Mouse (Mus musculus) right cerebral cortex, adult 18-20 months (tissue): Measurements from ENCODE around the gene Tvp23b.

Source experiments
- DNase-seq: peaks from one replicate; pipeline ENCODE4 v3.0.0; 2022; ENCODE audit warnings: mixed read lengths

Gene Tvp23b

DNA sequence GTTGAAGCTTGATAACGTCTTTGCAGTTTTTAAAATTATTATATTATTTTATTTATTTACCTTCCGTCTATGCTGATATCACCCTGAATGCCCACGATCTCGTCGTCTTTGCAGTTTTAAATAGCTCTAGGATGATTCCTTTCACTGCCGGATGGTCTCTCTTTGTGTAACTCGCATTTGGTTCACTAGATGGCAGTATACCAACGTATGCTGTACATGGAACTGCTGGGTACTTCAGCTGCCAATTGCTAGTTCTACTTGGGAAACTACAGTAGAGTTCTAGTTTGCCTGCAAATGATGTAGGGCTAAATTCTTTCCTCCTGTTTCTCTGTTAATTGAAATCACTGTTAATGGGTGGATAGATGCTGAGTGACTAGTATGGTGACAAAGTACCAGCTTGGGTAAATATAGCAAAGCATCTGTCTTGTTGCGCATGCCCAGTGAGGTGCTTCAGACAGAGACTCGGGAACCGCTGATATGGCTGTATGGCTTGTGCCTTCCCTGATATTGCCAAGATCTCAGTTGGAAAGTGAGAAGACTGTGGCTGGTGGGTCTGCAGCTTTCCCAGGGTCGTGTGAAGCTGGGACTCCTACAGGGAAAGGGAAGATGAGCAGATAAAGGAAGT is 22.6 kb downstream of the Tvp23b start:
- peak; percentile 77 for DNase-seq

DNA sequence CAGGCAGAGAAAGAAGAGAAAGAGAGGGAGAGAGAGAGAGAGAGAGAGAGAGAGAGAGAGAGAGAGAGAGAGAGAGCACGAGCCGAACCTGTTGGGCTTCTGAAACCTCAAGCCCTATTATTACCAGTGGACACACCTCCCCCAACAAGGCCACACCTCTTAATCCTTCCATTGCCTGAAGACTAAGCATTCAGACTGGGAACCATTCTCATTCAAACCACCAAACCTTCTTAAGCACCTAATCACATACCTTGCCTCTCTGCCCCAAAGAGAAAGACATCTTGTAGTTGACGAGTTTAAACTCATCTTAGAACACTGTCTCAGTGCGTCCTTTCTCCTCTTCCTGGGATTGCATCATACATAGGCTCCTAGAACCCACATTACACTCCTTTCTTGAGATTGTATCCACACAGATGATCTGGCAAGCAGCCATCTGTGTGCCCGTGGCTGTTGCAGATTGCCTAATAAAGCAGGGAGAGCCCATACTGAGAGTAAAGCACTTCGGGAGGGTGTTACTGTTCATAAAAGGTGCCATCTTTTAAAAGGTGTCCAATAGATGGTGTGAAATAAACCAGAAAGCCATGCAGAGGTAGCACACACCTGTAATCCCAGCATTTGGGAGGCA is 24.7 kb downstream of the Tvp23b start:
- DNase-seq = no peak

DNA sequence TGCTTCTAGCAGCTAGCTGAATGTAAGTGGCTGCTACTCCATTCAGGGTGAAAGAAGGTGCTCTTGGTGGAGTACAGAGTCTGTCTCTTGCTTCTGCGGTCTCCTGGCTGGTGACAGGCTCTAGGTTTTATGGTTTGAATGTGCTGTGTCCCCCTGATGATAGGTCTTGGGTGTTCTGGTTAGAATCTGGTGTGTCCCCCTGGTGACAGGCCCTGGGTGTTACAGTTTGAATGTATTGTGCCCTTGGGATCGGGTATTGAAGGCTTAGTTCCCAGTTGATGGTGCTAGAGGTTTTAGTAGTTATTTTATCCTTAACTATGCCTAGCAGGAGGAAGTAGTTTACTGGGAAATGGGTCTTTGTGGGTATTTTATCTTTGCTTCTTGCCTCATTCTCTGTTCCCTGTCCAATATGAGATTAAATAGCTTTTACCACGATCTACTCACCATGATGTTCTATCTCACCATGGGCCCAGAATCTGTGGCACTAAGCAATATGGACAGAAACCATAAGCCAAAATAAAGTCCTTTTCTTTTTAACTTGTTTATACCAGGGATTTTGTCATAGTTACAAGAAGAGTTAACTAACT is 30.6 kb downstream of the Tvp23b start:
- DNase-seq = no peak

DNA sequence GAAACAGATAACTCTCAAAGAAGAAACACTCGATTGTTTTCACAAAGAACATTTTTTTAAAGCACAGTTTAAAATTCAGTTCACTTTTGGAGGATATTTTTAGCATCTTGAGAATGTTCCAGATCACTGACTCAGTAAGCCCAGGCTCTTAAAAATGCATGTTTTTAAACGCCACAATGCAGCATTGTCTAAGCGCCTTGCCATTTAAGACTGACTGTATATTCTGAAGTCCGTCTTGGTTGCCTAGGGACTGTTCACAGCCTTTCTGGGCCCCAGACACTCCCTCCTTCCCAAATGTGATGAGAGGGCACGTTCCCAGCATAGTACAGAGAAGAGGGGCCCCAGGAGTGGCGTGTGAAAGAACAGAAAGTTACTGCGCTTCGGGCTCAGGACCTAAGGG is 32.1 kb downstream of the Tvp23b start:
- no peak for DNase-seq

DNA sequence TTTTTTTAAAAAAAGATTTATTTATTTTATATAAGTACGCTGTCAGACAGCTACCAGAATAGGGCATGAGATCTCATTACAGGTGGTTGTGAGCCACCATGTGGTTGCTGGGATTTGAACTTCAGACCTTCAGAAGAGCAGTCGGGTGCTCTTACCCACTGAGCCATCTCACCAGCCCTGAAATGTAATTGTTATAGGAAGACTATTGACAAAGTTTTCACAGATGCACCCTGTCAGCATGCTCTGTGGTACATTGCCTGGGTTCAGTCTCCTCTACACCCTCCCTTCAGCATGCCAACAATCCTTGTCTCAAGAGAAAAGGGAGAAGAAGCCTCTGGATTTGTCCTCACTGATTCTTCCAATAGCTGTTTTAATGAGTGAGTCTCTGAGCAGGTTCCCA is 33.9 kb downstream of the Tvp23b start:
- no peak for DNase-seq

DNA sequence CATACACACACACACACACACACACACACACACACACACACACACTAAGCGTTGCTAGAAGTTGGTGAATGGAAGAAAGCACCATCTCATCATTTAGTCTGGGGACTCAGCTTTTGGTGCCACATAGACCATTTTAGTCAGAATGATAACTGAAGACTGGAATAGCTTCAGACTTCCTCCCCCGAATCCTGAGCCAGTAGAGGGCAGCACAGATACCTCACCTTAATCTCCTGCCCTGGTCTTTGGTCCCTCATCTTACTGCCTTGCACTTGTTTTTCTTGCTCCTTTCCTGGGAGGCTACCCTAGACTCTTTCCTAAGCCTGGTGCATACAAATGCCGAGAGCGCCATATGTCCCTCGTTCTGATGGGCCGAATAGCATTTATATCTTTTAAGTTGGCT is 35.3 kb downstream of the Tvp23b start:
- DNase-seq = peak; percentile 18

DNA sequence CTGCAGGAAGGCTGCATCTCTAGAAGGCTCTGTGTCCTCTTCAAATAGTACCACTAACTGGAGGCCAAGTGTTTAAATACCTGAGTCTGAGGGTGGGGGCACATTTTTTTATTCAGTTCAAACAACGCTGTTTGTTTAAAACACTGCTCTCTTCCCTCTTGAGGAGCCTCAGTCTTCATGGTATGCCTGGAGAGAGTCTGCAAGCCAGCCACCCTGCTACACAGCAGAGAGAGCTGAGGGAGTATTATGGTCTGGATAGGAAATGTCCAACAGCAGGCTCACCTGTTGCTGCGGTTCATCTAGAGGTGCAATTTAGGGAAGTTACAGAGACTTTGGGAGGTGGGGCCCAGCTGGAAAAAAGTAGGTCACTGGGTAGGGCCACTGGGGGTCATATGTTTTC is 36.2 kb downstream of the Tvp23b start:
- no peak for DNase-seq

DNA sequence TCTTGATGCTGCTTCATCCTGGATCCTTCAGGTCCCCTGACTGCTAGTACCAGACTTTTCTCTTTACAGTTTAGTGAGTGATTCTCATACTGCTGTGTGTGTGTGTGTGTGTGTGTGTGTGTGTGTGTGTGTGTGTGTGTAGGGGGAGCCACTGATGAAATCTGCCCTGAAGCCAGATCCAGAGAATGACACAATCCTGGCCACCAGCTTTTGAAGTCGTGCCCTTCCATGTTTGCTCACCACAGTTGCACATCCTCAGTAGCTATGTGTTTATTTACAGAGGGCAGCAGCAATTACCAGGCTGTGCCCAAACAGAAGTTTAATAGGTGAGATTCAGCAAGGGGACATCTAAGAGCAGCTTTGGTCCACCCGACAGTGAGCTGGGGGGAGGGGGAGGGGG is 37.5 kb downstream of the Tvp23b start:
- DNase-seq = no peak

DNA sequence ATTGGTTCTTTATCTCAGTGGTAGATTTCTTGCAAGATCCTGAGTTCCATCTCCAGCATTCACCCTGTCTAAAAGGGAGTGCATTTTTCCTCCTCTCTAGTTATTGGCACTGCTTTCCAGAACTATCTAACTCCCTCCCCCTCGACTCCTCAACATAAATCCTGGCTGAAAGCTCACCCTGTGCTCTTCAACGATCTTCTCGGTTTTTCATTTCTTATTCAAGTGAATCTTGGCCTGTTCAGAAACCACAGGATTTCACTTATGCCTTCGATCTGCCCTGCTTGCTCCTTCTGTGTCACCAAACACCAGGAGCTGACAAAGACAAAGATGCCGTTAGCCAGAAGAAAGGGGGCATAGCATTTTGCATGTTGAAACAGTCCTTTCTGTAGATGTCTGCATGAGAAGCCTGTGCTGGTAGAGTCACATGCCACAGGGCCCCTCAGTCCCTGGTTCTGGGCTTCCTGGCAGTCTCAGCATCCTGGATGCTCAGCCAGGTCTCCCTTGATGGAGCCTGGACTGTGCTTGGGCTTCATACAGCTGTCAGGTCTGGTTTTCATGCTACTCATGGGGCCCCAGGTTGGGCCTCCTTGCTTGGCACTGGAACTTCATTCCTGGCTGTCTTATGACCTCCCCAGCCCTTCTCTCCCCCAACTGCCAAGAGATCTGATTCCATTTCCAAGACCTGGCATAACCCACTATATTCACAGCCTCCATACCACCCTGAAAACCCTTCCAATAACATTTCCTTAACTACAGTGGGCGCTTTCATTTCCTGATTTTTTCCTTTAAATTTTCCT is 40.9 kb downstream of the Tvp23b start:
- no peak for DNase-seq

DNA sequence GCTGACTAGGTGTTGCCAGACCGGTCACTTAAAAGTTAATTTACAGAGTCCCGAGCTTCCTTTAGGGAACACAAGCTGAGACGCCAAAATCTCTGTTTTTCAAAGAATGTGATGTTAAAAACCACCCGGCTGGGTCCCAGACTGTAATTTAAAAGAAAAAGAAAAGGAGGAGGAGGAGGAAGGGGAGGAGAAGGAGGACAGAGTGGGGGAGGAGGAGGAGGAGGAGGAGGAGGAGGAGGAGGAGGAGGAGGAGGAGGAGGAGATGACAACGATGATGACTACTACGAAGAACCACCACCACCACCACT is 41.4 kb downstream of the Tvp23b start:
- no peak for DNase-seq

DNA sequence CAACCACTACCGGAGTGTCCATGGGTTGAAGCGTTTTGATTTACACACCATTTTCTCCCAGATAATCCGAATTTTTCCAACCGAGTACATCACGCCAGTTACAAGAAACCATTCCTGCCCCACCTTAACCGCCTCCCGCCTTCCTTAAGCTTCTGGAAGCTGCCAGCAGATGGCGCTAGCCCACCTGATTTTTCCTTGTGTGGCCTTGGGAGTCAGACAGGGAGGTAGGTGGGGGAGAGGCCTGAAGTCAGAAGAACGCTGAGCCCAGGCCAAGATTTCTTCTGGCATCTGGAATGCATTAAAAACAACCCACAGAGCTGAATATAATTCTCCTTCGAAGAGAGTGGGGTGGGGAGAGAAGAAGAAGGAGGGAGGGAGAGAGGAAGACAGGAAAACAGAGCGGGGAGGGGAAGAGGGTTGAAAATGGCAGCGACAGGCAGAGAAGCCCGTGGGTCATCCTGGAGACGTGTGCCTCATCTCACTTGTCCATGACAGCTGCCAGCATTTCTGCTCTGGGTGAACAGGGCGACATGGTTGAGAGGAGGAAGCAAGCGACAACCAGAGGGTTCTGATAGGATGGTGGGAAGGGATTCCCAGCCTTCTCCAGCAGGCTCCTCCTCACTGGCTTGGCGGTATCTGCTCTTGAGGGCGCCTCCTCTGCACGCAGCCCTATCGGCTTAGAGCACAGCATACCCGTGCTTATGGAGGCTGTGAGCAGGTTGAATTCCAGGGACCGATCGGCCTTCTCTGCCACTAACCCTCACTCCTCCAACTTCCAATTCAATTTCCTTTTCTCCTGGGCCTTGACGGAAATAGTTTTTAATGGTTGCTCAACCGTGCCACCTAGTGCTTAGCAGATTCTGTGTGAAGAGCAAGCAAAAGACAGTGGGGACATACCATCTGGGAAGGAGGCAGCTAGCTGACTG is 42.1 kb downstream of the Tvp23b start:
- DNase-seq = peak; percentile 93

DNA sequence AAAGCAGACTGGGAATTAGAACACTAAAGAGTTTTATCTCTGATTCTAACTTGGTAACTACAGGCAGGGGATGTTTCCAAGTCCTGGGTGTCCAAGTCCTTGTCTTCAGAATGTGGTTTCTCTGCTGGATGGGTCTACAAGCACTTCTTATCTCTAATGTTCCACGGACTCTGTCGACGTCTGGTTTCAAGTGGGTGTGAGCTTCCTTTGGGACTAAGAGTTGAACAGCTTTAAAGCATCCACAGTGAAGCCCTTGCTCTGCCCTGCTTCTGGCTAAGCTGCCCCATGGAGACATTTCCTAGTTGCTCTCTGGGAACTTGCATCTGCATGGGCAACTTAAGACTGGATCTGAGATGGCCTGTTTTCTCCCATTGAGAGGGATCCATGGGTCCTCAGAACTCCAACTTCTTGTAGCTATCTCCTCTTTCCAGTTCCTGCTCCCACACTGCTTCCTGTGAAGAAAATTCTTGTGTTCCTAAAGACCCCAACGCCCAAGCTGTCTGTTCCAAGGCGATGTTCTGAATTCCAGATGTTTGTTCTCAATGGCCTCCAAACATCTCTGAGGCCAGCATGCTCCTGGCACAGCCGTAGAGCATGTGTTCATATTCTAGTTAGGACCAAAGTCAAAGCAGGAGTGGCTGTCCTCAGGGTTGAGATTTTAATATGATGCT is 45.0 kb downstream of the Tvp23b start:
- no peak for DNase-seq

DNA sequence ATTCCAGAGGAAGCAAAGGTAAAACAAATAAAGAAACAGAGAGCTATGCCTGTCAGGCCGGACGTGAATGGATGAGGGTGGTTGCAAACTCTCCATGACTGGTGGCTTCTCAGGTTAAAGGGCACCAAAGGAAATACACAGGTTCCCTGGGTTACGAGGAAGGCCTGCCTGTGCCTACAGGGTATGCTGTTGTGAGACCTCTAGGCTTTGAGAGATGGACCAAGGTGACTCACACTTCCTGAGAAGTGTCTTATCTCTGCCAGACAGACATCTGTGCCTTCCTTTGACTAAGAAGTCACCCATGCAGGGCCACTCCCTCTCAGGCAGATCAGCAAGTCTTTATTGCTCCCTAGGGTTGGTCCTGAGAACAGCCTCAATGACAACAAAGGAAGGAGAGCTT is 50.5 kb downstream of the Tvp23b start:
- DNase-seq = no peak

DNA sequence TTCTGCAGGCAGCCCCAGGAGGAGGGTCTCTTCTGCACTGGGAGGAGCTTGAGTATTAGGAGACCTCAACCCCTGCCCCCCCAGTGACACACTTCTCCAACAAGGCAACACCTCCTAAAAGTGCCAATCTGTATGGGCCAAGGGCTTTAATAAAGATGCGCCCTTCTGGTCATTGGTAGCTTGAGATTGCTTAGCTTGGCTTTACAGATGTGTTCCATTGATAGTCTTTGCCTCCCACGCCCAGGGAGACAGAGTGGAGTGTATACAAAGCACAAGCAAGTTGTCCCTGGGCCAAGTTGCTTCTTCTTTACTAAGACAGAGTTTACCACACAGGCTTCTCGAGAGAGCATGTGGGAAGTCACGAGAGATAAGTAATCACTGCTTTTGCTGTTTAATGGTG is 51.3 kb downstream of the Tvp23b start:
- no peak for DNase-seq

DNA sequence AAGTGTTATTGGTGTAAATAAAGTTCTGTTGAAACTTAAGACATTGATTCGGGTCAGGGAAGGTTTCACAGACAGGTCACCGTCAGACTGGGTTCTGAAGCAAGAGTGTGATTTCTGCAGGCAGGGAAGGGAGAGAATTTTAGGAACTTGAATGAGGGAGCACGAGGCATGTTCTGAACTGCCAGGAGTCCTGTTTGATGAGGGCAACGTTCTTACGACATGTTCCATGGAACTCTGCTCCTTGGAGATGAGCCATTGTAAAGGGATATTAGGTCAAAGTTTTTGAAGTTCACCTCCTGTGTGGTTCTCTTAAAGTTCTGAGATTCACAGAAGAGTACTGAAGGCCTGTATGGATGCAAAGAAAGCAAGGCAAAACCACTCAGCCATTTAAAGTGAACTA is 51.9 kb downstream of the Tvp23b start:
- no peak for DNase-seq

DNA sequence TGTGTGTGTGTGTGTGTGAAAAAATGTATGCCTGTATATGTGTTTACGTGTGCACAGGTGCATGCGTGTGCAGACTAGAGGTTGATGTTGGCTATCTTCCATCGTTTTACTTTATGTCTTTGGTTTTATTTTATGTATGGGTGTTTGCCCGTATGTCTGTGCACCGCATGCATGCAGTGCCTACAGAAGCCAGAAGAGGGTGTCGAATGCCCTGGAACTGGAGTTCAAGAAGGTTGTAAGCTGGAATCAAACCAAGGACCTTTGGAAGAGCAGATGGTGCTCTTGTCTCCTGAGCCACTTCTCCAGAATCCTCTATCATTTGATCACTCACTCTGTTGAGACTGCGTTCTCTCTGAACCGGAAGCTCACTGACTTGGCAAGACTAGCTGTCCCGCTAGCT is 53.8 kb downstream of the Tvp23b start:
- no peak for DNase-seq

DNA sequence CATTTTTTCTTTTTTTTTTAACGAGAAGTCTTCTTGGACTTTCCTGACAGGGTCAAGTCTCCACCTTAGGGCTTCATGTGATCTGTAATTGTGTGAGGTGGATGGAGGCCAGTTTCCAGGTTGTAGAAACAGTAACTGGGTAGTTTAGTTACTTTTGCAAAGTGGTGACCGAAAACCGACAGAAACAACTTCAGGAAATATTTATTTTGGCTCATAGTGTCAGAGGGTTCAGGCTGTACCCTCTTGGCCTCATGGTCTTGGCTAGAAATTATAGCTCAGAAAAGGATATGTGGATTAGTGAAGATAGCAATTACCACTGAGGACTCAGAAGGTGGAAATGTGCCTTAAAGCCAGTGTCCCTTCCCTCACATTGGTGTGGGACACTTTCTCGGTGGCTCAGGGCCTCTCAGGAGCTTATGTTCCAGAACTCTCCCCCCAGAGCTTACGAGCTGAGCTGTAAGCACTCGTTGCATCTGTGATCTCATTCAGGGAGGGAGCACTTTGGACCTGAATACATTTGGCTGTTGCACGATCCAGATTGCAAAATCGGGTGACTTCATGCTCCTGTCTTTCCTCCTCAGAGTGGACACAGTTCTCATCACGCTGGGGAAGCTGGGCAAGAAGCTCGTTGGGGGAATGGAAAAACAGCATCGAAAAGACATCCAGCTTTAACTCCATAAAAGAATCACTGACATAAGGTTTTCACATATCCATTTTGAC is 55.7 kb downstream of the Tvp23b start:
- DNase-seq = no peak

DNA sequence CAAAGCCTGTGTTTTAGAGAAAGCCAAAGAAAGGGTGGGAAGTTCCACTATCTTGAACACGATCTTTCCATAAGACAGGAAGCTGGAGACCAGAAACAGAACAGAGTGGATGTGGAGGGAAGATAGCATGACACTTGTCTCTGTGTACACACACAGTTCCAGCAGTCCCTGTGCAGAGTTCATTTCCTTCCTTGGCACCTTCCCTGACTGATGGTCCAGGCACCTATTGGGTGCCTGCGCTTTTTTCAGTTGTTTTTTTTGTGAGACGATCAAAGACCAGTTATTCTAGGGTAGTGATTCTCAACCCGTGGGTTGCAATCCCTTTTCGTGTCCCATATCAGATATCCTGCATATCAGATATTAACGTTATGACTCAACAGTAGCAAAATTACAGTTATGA is 58.7 kb downstream of the Tvp23b start:
- no peak for DNase-seq

DNA sequence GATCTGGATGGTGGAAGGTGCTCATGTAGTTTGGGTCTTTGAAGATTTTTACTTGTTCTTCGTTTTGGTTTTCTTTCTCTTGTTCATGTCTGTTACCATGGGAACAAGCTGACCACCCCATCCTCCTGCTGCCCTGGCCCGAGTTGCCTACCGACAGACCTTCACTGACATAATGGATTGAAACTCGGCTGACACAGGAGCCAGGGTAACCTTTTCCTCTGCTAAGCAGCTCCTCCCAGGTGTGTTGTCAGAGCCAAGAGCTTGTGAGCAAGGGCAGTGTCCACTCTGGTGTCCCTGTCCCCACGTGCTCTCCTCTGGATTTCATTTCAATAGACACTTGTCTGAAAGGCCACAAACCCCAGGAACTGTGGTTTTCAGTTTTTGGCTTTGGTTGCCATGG is 59.7 kb downstream of the Tvp23b start:
- DNase-seq = no peak

DNA sequence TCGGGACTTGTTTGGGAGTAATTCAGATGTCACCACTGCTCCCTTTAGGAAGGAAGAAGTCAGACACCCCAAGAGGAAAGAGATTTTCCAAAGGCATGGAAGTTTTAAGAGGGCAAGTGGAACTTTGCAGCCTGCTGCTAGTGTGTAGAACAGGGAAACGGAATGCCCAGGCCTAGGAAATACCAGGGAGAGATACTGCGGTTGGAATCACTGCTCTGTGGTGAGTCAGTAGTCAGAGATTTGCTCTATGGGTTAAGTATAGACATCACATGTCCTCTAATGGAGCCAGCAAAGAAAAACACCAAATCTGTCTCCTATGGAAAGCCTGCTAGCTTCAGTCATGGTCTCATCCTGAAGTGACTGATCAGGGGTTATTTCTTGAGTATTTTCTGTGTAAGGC is 60.9 kb downstream of the Tvp23b start:
- no peak for DNase-seq

DNA sequence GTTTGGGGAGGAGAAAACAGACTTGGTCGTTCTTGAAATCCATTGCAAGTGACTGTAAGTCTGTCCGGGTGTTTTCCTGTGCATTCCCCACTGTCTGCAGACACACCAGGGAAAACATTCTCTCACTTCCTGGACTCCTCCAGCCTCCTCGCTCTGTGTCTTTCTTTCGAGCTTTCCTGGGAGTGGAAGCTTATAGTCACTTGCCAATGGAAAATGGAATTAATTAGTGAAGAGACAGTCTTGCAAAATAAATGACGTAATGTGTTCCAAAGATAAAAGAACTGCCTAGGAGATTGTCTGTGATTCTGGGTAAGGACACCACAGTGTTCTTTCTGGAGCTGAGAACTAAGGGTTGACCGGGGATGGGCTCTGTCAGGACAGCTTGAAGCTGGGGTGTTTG is 64.3 kb downstream of the Tvp23b start:
- no peak for DNase-seq

DNA sequence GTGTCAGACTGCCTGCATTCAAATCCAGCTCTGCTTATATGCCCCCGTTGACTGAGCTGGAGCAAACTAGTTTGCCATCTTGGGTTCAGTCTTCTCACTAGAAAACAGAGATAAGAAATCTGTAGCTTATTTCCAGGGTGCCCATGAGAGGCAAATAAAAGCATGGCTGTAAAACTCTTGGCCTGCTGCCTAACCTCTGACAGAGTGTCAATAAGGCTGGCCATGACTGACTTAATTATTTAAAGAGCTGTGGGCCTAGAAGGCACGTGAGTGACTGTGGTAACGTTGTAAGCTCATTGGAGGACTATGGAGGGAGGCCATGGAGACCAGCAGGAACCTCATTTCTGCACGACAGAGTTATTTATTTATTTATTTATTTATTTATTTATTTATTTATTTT is 66.3 kb downstream of the Tvp23b start:
- no peak for DNase-seq
